Mouse (Mus musculus): ENCODE results near the gene Mtfp1. TPM values are rescaled to one million over a fixed set of nuclear protein-coding genes. Genes with fewer than 3 reads are reported as not detected.

Gene Mtfp1
- polyA plus RNA-seq, 1 experiment: 1.8 TPM

DNA sequence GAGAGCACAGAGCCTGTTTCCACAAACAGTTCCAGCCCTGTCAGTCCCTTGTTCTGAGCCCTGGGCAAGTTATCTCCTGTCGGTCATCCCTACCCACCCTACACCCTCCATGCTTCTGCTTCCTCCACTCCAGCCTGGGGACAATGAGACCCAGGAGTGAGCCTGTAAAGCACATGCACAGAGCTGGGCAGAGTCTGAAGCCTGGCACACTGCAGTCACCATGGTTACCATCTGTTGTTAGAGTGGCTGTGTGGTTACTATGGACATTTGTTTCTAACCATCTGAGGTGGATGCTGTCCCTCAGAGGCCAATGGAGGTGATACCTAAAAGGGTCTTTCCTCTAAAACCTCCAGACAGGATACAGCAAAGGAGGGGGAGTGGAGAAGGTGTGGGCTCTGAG lies 25.6 kb downstream of the Mtfp1 start:
- no peak for TF ChIP-seq TAL1 (IDR thresholded peaks at IDR 0.05; ENCODE audit: low read length)

DNA sequence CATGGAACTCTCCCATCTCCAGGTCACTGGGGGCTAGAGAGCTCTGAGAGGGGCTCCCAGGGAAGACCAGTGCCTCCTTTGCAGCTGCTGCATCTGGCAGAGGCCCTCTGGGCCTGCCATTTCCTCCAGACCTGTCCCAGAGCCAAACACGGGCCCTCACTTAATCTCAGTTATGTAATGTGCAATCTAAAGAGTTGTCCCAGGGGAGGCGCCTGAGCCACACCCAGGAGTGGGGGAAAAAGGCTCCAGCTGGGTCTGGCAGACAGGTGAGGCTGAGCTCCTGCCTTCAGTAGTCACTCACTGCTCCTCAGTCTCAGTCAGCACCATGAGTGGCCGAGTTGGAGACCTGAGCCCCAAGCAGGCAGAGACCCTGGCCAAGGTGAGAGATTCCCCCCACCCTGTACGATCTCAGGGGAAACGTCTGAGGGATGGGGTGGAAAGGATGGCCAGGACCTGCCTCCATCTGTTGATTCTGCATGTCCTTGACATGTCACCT lies 30.6 kb downstream of the Mtfp1 start, which contains the start of gene Sec14l3:
Sec14l3 (plus strand) TSS at position 215 of the 496 bp plus-strand sequence.
- Histone ChIP-seq H3K36me3 (ENCODE audit: control insufficient read depth) (no peaks in the 10 kb centered on the region), H3K27me3 (ENCODE audit: control insufficient read depth) (peaks cover 2% of the 10 kb centered on the region), H3K9me3 (ENCODE audit: control insufficient read depth, low read length) (no peaks in the 10 kb centered on the region), H3K4me3 (replicated peaks) (no peak within 1 kb of the TSS), H3K4me1 (ENCODE audit: control insufficient read depth) (no peaks in the 10 kb centered on the region)
- TF ChIP-seq TAL1 (IDR thresholded peaks at IDR 0.05; ENCODE audit: low read length) (no peak), GATA1 (IDR thresholded peaks at IDR 0.05; ENCODE audit: low read length) (no peak)

More for the DNA sequence above, 25.6 kb downstream of the Mtfp1 start:
- Histone ChIP-seq H3K4me1 (ENCODE audit: control insufficient read depth) (no peaks in the 10 kb centered on the region), H3K9me3 (ENCODE audit: control insufficient read depth, low read length) (no peaks in the 10 kb centered on the region), H3K36me3 (ENCODE audit: control insufficient read depth) (no peaks in the 10 kb centered on the region), H3K4me3 (replicated peaks) (no peak overlapping the region), H3K27me3 (ENCODE audit: control insufficient read depth) (no peaks in the 10 kb centered on the region; the same call in 1 of the 2 replicates)

DNA sequence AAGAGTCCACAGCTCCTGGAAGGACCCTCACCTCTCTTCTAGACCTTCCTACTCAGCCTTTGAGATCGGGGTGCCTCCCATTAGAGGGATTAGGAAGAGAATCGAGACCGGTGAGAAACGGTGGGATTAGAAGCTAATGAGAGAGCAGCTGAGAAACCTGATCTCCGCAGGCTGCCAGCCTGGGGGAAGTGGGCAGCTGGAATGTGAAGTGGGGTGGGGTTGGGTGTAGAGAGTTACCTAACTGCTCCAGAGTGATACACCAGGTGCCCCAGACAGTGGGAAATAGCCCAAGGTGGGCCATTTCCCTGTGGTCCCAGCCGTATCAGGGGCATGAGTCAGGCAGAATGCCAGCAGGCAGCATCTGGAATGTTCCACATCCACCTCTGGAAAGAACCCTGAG lies 32.3 kb downstream of the Mtfp1 start:
- H3K27me3 ChIP-seq (ENCODE audit: control insufficient read depth): peaks cover 2% of the 10 kb centered on the region
- H3K4me3 ChIP-seq (replicated peaks): no peak overlapping the region
- no peaks in the 10 kb centered on the region for H3K36me3 ChIP-seq (ENCODE audit: control insufficient read depth)
- H3K4me1 ChIP-seq (ENCODE audit: control insufficient read depth): no peaks in the 10 kb centered on the region
- H3K9me3 ChIP-seq (ENCODE audit: control insufficient read depth, low read length): no peaks in the 10 kb centered on the region
- TF ChIP-seq TAL1 (IDR thresholded peaks at IDR 0.05; ENCODE audit: low read length) (no peak), GATA1 (IDR thresholded peaks at IDR 0.05; ENCODE audit: low read length) (no peak)

DNA sequence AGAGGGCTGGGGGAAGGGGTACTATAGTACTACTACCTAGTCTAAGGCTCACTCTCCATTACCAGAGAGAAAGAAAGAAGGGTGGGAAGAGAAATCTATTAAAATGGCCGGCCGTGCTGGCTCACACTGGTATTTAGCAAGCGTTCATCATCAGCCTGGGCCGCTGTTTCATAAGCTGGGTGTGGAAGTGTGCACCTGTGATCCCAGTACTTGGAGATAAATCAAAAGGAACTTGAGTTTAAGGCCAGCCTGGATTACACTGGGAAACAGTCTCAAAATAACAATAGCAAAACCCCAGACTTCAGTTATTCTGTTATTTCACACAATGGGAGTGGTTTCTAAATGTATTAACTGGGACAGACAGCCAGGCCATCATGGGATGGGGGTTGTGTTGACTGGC lies 32.7 kb downstream of the Mtfp1 start:
- no peak overlapping the region for H3K4me3 ChIP-seq (replicated peaks)
- no peaks in the 10 kb centered on the region for H3K4me1 ChIP-seq (ENCODE audit: control insufficient read depth)
- H3K9me3 ChIP-seq (ENCODE audit: control insufficient read depth, low read length): no peaks in the 10 kb centered on the region
- no peaks in the 10 kb centered on the region for H3K36me3 ChIP-seq (ENCODE audit: control insufficient read depth)
- H3K27me3 ChIP-seq (ENCODE audit: control insufficient read depth): peaks cover 2% of the 10 kb centered on the region
- no peak for TF ChIP-seq GATA1 (IDR thresholded peaks at IDR 0.05; ENCODE audit: low read length)
- no peak for TF ChIP-seq TAL1 (IDR thresholded peaks at IDR 0.05; ENCODE audit: low read length)

DNA sequence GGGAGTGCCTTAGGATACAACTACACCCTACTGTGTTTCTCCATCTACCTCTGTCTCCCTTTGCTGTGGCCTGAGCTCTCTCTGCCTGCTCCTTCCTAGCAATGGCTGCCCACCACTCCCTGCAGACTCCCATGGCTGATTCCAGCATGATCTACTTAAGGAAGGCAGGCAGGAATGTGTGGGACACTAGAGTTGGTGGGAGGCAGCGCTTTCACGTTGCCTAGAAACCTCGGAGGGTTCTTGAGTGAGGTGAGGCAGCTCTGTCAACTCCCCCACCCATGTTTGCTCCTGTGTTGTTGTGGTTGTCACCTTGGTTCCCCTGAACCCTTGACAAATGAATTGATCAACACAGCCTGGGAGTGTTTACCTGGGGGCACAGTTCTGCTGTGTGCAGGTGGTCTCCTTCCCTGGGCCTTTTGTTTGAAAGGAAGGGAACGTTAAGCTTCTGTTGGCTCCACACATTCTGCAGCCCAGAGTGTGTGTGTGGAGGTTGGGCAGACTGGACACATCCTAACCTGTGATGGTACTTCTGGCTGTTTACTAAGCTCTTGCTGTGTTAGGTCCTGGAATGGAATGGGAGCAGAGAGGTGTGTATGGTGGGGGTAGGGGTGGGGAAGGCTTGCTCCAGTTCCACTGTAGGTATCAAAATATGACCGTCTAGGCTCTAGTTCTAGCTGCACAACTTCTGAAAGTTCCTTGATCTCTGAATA lies 34.2 kb downstream of the Mtfp1 start:
- Histone ChIP-seq H3K9me3 (ENCODE audit: control insufficient read depth, low read length) (no peaks in the 10 kb centered on the region), H3K4me3 (replicated peaks) (no peak overlapping the region), H3K36me3 (ENCODE audit: control insufficient read depth) (no peaks in the 10 kb centered on the region), H3K27me3 (ENCODE audit: control insufficient read depth) (peaks cover 2% of the 10 kb centered on the region), H3K4me1 (ENCODE audit: control insufficient read depth) (no peaks in the 10 kb centered on the region)
- no peak for TF ChIP-seq GATA1 (IDR thresholded peaks at IDR 0.05; ENCODE audit: low read length)
- no peak for TF ChIP-seq TAL1 (IDR thresholded peaks at IDR 0.05; ENCODE audit: low read length)

DNA sequence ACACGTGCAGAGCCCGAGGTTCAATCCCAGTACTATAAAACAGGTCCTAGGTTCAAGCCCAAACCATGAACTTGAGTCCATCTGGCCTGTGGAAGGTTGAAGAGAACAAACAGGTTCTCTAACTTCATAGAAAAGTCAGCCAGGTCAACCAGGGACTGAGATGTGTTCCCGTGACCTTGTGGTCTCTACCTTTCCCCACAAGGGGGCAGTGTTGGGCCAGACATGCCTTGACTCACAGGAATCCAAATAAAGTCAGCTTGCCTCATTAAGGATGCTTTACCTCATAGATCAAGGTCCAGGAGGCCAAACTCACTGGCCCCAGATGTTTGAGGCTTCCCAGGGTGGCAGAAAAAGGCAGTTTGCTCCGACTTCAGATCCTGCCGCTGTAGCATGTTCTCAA lies 41.7 kb downstream of the Mtfp1 start:
- Histone ChIP-seq H3K4me1 (ENCODE audit: control insufficient read depth) (no peaks in the 10 kb centered on the region), H3K4me3 (replicated peaks) (no peak overlapping the region), H3K9me3 (ENCODE audit: control insufficient read depth, low read length) (0 out of 2 replicates have a peak, but pooled peaks cover 1% of the 10 kb centered on the region), H3K27me3 (ENCODE audit: control insufficient read depth) (0 out of 2 replicates have a peak, but pooled peaks cover 2% of the 10 kb centered on the region), H3K36me3 (ENCODE audit: control insufficient read depth) (no peaks in the 10 kb centered on the region)
- no peak for TF ChIP-seq GATA1 (IDR thresholded peaks at IDR 0.05; ENCODE audit: low read length)
- no peak for TF ChIP-seq TAL1 (IDR thresholded peaks at IDR 0.05; ENCODE audit: low read length)

DNA sequence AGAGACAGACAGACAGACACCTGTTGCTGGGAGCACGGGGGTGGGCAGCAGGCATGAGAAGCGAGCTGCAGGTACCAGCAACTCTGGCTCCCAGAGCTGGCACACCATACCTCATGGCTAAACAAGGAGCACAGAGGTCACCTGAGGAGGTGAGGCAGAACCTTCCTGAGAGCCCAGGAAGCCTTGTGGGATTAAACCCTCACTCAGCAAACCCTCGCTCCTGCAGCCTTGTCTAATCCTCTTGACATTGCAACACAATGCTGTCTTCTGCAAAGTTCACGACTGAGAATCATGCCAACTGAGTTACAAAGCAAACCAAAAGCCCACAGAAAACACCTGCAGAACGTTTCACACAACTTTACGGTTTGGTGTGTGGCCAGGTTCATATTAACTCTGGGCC lies 46.8 kb downstream of the Mtfp1 start:
- Histone ChIP-seq H3K4me1 (ENCODE audit: control insufficient read depth) (no peaks in the 10 kb centered on the region), H3K4me3 (replicated peaks) (no peak overlapping the region), H3K9me3 (ENCODE audit: control insufficient read depth, low read length) (0 out of 2 replicates have a peak, but pooled peaks cover 2% of the 10 kb centered on the region), H3K36me3 (ENCODE audit: control insufficient read depth) (no peaks in the 10 kb centered on the region), H3K27me3 (ENCODE audit: control insufficient read depth) (no peaks in the 10 kb centered on the region)
- TF ChIP-seq GATA1 (IDR thresholded peaks at IDR 0.05; ENCODE audit: low read length) (no peak), TAL1 (IDR thresholded peaks at IDR 0.05; ENCODE audit: low read length) (no peak)

DNA sequence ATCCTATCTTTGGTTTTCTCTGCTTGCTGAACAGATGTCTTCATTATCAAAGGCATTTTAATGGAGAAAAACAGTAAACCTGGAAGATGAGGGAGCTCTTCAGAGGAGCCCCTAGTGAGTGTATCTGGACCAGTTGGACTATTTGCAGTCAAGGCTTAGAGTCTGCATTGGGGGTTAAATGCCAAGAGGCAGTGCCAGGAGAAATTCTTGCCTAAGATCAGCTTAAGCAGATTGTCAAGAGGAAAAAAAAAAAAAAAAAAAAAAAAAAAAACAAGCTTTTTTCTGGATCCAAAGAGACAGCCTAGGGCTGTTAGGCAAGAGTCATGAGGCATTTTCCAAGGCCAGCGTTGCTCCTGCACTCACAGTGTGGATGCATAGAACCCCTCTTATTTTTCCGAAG lies 47.5 kb downstream of the Mtfp1 start:
- no peaks in the 10 kb centered on the region for H3K36me3 ChIP-seq (ENCODE audit: control insufficient read depth)
- no peaks in the 10 kb centered on the region for H3K27me3 ChIP-seq (ENCODE audit: control insufficient read depth)
- 0 out of 2 replicates have a peak, but pooled peaks cover 2% of the 10 kb centered on the region for H3K9me3 ChIP-seq (ENCODE audit: control insufficient read depth, low read length)
- H3K4me3 ChIP-seq (replicated peaks): no peak overlapping the region
- H3K4me1 ChIP-seq (ENCODE audit: control insufficient read depth): no peaks in the 10 kb centered on the region
- TF ChIP-seq GATA1 (IDR thresholded peaks at IDR 0.05; ENCODE audit: low read length) (no peak), TAL1 (IDR thresholded peaks at IDR 0.05; ENCODE audit: low read length) (no peak)

DNA sequence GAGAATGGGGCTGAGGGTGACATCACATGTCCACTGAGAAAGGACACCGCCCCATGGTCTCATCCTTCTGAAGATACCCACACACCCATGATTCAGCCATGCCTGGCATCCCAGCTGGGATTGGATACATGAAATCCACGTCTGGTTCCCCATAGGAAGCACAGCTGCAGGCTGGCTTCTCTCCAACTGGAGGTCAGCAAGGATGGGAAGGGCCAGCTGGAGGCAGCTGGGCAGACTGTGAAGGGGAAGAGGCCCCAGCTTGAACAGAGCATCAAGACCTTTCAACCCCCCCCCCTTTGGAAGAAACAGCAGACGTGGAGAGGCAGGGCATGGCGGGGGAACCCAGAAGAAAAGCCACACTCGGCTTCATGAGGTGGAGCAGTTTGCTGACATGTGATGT lies 48.7 kb downstream of the Mtfp1 start:
- no peak overlapping the region for H3K4me3 ChIP-seq (replicated peaks)
- TF ChIP-seq GATA1 (IDR thresholded peaks at IDR 0.05; ENCODE audit: low read length) (no peak), TAL1 (IDR thresholded peaks at IDR 0.05; ENCODE audit: low read length) (no peak)
- no peaks in the 10 kb centered on the region for H3K36me3 ChIP-seq (ENCODE audit: control insufficient read depth)
- H3K27me3 ChIP-seq (ENCODE audit: control insufficient read depth): no peaks in the 10 kb centered on the region
- no peaks in the 10 kb centered on the region for H3K4me1 ChIP-seq (ENCODE audit: control insufficient read depth)
- 0 out of 2 replicates have a peak, but pooled peaks cover 2% of the 10 kb centered on the region for H3K9me3 ChIP-seq (ENCODE audit: control insufficient read depth, low read length)

Data from erythroblast, embryonic 14.5 days (primary cell).